Mouse (Mus musculus) forebrain, embryonic 16.5 days (tissue): ENCODE measurements around the gene Zfp92. TPM values are rescaled to one million over a fixed set of nuclear protein-coding genes. Genes with fewer than 3 reads are reported as not detected.

ENCODE experiments used
- ATAC-seq: fragments of 200-750 bp; cut with Nextera tagmentation; 2 replicates; pipeline ENCODE4 v1.8.0; 2017; ENCODE audit warnings: mild to moderate bottlenecking, moderate library complexity
- H3K27ac ChIP-seq: fragments of 300-500 bp; sonication (generic); 2 replicates; pipeline ENCODE4 v1.5.1; 2014; ENCODE audit warnings: low read length, control low read depth
- H3K27me3 ChIP-seq: fragments of 300-500 bp; sonication (generic); replicated peaks from 2 replicates; pipeline ENCODE4 v1.6.1; 2014; ENCODE audit warnings: low read length; ENCODE audit not compliant: control insufficient read depth, insufficient read depth
- H3K36me3 ChIP-seq: fragments of 300-500 bp; sonication (generic); 2 replicates; pipeline ENCODE4 v1.6.1; 2014; ENCODE audit not compliant: control insufficient read depth, insufficient read depth
- H3K4me1 ChIP-seq: fragments of 300-500 bp; sonication (generic); replicated peaks from 2 replicates; pipeline ENCODE4 v1.6.1; 2014; ENCODE audit warnings: low read length; ENCODE audit not compliant: control insufficient read depth, insufficient read depth
- H3K4me2 ChIP-seq: fragments of 300-500 bp; sonication (generic); 2 replicates; pipeline ENCODE4 v1.6.1; 2014; ENCODE audit warnings: mild to moderate bottlenecking, low read length, control low read depth
- H3K4me3 ChIP-seq: fragments of 300-500 bp; sonication (generic); replicated peaks from 2 replicates; pipeline ENCODE4 v1.5.1; 2014; ENCODE audit warnings: mild to moderate bottlenecking, low read length, control low read depth
- H3K9ac ChIP-seq: fragments of 300-500 bp; sonication (generic); replicated peaks from 2 replicates; pipeline ENCODE4 v1.6.1; 2014; ENCODE audit warnings: low read depth, low read length, control low read depth
- H3K9me3 ChIP-seq: fragments of 300-500 bp; sonication (generic); 2 replicates; pipeline ENCODE4 v1.6.1; 2016; ENCODE audit warnings: low read length; ENCODE audit not compliant: control insufficient read depth
- WGBS: fragments of 180-500 bp; shearing (Covaris S2); extraction: QIAGEN DNeasy Blood & Tissue Kit; methylation state at CpG from one replicate; pipeline ENCODE4 v1.1.7; 2014; 5-methylcytosine and 5-hydroxymethylcytosine counted together
- polyA plus RNA-seq: library from polyadenylated mRNA; unstranded; fragments of >200 nt; fragmentation: Nextera tagmentation; extraction: Ambion mirVana; gene quantifications from 2 replicates; pipeline ENCODE4 v1.2.1, GENCODE M21; 2015

The Zfp92 gene
- polyA plus RNA-seq, 1 experiment from 2014 or later = 1.1 TPM

- H3K27me3 ChIP-seq = no peaks in the 10 kb centered on the region
- H3K4me1 ChIP-seq = no peaks in the 10 kb centered on the region
- ATAC-seq = no peak
- no peaks in the 10 kb centered on the region for H3K36me3 ChIP-seq
- H3K9ac ChIP-seq = no peak overlapping the region
- no peak overlapping the region for H3K4me2 ChIP-seq
- H3K9me3 ChIP-seq = no peaks in the 10 kb centered on the region
- WGBS = 85% methylated on average over 3 of the region's 3 CpGs
- no peak overlapping the region for H3K4me3 ChIP-seq
- no peak overlapping the region for H3K27ac ChIP-seq
These were observed 57.4 kb downstream of the Zfp92 start for GRCm38 (mm10) chrX:73468330-73468729.

GRCm38 (mm10) chrX:73468752-73469151, 57.9 kb downstream of the Zfp92 start:
- ATAC-seq = no peak
- H3K9me3 ChIP-seq = no peaks in the 10 kb centered on the region
- H3K27ac ChIP-seq = no peak overlapping the region
- H3K4me2 ChIP-seq = no peak overlapping the region
- H3K36me3 ChIP-seq = no peaks in the 10 kb centered on the region
- H3K27me3 ChIP-seq = no peaks in the 10 kb centered on the region
- H3K4me3 ChIP-seq = no peak overlapping the region
- H3K4me1 ChIP-seq = no peaks in the 10 kb centered on the region
- H3K9ac ChIP-seq = no peak overlapping the region
- 77% methylated on average over 1 of the region's 1 CpGs for WGBS

DNA sequence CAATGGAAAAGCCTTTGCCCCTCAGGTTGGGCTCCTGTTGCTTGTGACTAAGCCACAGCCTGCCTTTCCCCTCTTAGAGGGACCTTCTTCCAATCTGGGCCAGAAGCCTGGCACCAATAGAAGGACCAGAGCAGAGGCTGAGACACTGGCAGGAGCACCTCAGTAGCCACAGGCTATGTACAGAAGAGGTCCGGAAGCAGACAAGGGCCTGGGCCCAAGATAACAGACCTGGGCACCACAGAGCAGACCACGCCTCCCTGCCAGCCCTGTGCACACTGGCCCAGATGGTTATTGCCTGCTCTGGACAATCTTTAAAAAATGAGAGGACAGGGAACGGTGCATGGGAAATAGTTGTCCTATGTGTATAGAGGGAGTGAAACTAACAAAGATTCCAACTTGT, 60.9 kb downstream of the Zfp92 start:
- Histone ChIP-seq H3K36me3 (no peaks in the 10 kb centered on the region), H3K27me3 (no peaks in the 10 kb centered on the region), H3K4me2 (no peak overlapping the region), H3K4me1 (no peaks in the 10 kb centered on the region), H3K9me3 (no peaks in the 10 kb centered on the region), H3K4me3 (no peak overlapping the region), H3K9ac (no peak overlapping the region), H3K27ac (no peak overlapping the region)
- WGBS = 83% methylated on average over 3 of the region's 3 CpGs
- ATAC-seq = no peak

- Histone ChIP-seq H3K9me3 (no peaks in the 10 kb centered on the region), H3K4me2 (no peak overlapping the region), H3K27me3 (no peaks in the 10 kb centered on the region), H3K4me1 (no peaks in the 10 kb centered on the region), H3K36me3 (no peaks in the 10 kb centered on the region), H3K9ac (no peak overlapping the region), H3K27ac (no peak overlapping the region), H3K4me3 (no peak overlapping the region)
- ATAC-seq = no peak
- WGBS = 56% methylated on average over 9 of the region's 12 CpGs
These were observed 63.7 kb downstream of the Zfp92 start for GRCm38 (mm10) chrX:73474340-73475165.

GRCm38 (mm10) chrX:73475658-73476256, 64.9 kb downstream of the Zfp92 start:
- Histone ChIP-seq H3K4me2 (no peak overlapping the region), H3K4me3 (no peak overlapping the region), H3K9ac (no peak overlapping the region), H3K27ac (no peak overlapping the region), H3K36me3 (no peaks in the 10 kb centered on the region), H3K27me3 (no peaks in the 10 kb centered on the region), H3K4me1 (no peaks in the 10 kb centered on the region), H3K9me3 (no peaks in the 10 kb centered on the region)
- 100% methylated on average over 1 of the region's 1 CpGs for WGBS
- no peak for ATAC-seq

DNA sequence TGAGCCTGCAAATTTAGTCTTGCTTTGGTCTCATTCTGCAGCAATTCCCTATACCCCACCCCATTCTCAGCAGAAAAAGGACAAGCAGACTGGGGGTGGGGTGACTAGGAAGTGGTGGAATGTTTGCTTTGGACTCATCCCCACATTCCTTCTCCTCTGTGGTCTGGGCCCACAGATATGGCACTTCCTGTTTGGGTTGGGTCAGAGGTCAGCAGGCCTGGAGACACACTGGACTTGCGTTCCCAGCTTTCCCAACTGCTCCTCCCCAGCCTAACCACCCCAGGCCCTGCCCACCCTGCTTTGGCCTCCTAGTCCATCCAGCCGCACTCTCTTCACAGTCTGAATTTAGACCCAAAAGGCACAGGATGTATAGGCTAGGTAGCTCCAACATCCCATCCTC, 65.7 kb downstream of the Zfp92 start:
- Histone ChIP-seq H3K4me3 (no peak overlapping the region), H3K27ac (no peak overlapping the region), H3K36me3 (no peaks in the 10 kb centered on the region), H3K9me3 (no peaks in the 10 kb centered on the region), H3K4me1 (no peaks in the 10 kb centered on the region), H3K9ac (no peak overlapping the region), H3K4me2 (no peak overlapping the region), H3K27me3 (no peaks in the 10 kb centered on the region)
- WGBS = 88% methylated on average over 2 of the region's 2 CpGs
- no peak for ATAC-seq

GRCm38 (mm10) chrX:73477500-73477899, 66.6 kb downstream of the Zfp92 start:
- Histone ChIP-seq H3K4me2 (no peak overlapping the region), H3K27ac (no peak overlapping the region), H3K27me3 (no peaks in the 10 kb centered on the region), H3K9me3 (no peaks in the 10 kb centered on the region), H3K4me3 (no peak overlapping the region), H3K9ac (no peak overlapping the region), H3K36me3 (no peaks in the 10 kb centered on the region), H3K4me1 (no peaks in the 10 kb centered on the region)
- no peak for ATAC-seq
- WGBS = 74% methylated on average over 2 of the region's 2 CpGs

Other genes with a start within 250 kb of the Zfp92 start
- gene Spin2d, start 234.1 kb upstream of the Zfp92 start, polyA plus RNA-seq = not detected in 2 replicates
- gene Xlr3b, start 218.9 kb upstream of the Zfp92 start, polyA plus RNA-seq = 12.2 and 13.6 TPM in 2 replicates
- 0.46 and 0.55 TPM in 2 replicates for gene Xlr4b, start 196.8 kb upstream of the Zfp92 start, polyA plus RNA-seq
- 25.5 and 26.4 TPM in 2 replicates for gene F8a, start 182.8 kb upstream of the Zfp92 start, polyA plus RNA-seq
- 0.20 TPM in 1 of 2 replicates, not detected in the other for gene Xlr4c, start 168.0 kb upstream of the Zfp92 start, polyA plus RNA-seq
- gene Xlr3c, start 145.7 kb upstream of the Zfp92 start, polyA plus RNA-seq = not detected in 2 replicates
- not detected in 2 replicates for gene Xlr5a, start 118.1 kb upstream of the Zfp92 start, polyA plus RNA-seq
- gene Xlr5c, start 118.1 kb upstream of the Zfp92 start, polyA plus RNA-seq = not detected in 2 replicates
- not detected in 2 replicates for gene Gm45015, start 74.3 kb upstream of the Zfp92 start, polyA plus RNA-seq
- gene Zfp275, start 68.5 kb upstream of the Zfp92 start, polyA plus RNA-seq = 13.2 and 14.1 TPM in 2 replicates
- not detected in 2 replicates for gene Gm18336, start 12.4 kb upstream of the Zfp92 start, polyA plus RNA-seq
- gene Trex2, start 24.2 kb downstream of the Zfp92 start, polyA plus RNA-seq = not detected in 2 replicates
- gene Haus7, start 47.9 kb downstream of the Zfp92 start, polyA plus RNA-seq = 59.5 and 60.1 TPM in 2 replicates
- gene Bgn, start 72.5 kb downstream of the Zfp92 start, polyA plus RNA-seq = 14.9 and 21.1 TPM in 2 replicates
- gene Atp2b3, start 92.0 kb downstream of the Zfp92 start, polyA plus RNA-seq = 3.7 and 6.1 TPM in 2 replicates
- gene Dusp9, start 228.3 kb downstream of the Zfp92 start, polyA plus RNA-seq = 0.26 and 0.37 TPM in 2 replicates
- gene Pnck, start 249.0 kb downstream of the Zfp92 start, polyA plus RNA-seq = 105 and 143 TPM in 2 replicates